In genomic region chr16:25315090-25315489, GRCm38 (mm10) we compare ENCODE assay signal across 20 mouse cellular contexts. TPM values are rescaled to one million over a fixed set of nuclear protein-coding genes. Genes with fewer than 3 reads are reported as not detected.
DNase-seq lines count a peak whose midpoint lies in the region; ATAC-seq and TF ChIP-seq lines count a peak whose summit lies in the region.
"Had no signal": no experiment of that assay in that cellular context is flagged by ENCODE, and none has a peak within 500 bp of the region (broad histone marks: within the 10 kb centered on the region; RNA-seq: fewer than 3 reads in every experiment).

No protein-coding gene starts in this region.

- no peaks in the 10 kb centered on the region for H3K27me3 ChIP-seq in hindbrain, postnatal 0 days (ENCODE audit: insufficient read depth, low read length)
- H3K27me3 ChIP-seq: limb, embryonic 15.5 days had no signal

- no peaks in the 10 kb centered on the region for H3K9me3 ChIP-seq in hindbrain, postnatal 0 days (ENCODE audit: low read length)
- H3K9me3 ChIP-seq: limb, embryonic 15.5 days had no signal

- no peak overlapping the region for H3K9ac ChIP-seq in hindbrain, postnatal 0 days (replicated peaks; ENCODE audit: low read length)
- H3K9ac ChIP-seq: limb, embryonic 15.5 days had no signal

- TF ChIP-seq CTCF in hindbrain, postnatal 0 days (IDR thresholded peaks at IDR 0.05; ENCODE audit: low read depth), result no peak

- intact Hi-C loops in gastrocnemius, postnatal 36 days (cut with DNase I), result no loop called here

- H3K4me3 ChIP-seq in hindbrain, postnatal 0 days (ENCODE audit: low read length), result no peak overlapping the region
- H3K4me3 ChIP-seq: limb, embryonic 15.5 days had no signal

- H3K36me3 ChIP-seq in hindbrain, postnatal 0 days (ENCODE audit: insufficient read depth, low read length), result no peaks in the 10 kb centered on the region
- H3K36me3 ChIP-seq: limb, embryonic 15.5 days had no signal

- no peak overlapping the region for H3K4me2 ChIP-seq in hindbrain, postnatal 0 days (ENCODE audit: low read depth, low read length)
- H3K4me2 ChIP-seq: limb, embryonic 15.5 days had no signal

- no peak overlapping the region for H3K27ac ChIP-seq in hindbrain, postnatal 0 days
- H3K27ac ChIP-seq: limb, embryonic 15.5 days had no signal

- 84% methylated on average over 3 of the region's 3 CpGs for WGBS in hindbrain, postnatal 0 days

- no peak for ATAC-seq in hindbrain, postnatal 0 days
- ATAC-seq: inflammation-experienced regulatory T-cells, adult 6 months had no signal

- DNase-seq in gastrocnemius, postnatal 25 days, result peak; percentile 11
- DNase-seq in gastrocnemius, postnatal 36 days, result no peak
- DNase-seq in layer of hippocampus, adult 9-11 months, result peak; percentile 15
- no peak for DNase-seq in layer of hippocampus, postnatal 25 days (ENCODE audit: extremely low spot score in 1 of 2, low spot score in 1 of 2)
- peak; percentile 26 for DNase-seq in adipocyte (ENCODE audit: low spot score)
- DNase-seq in ovary, postnatal 14 days (ENCODE audit: low spot score), result peak; percentile 17
- no peak for DNase-seq in spleen, postnatal 10 days (ENCODE audit: low spot score in 2 of 2)
- DNase-seq in hindbrain, postnatal 0 days (ENCODE audit: low spot score), result no peak
- DNase-seq: adrenal gland, postnatal 25 days; B cell, adult 2 months; cerebellum, adult 9-10 months; kidney, postnatal 10 days; right cerebral cortex, postnatal 4 days; thymus, postnatal 14 days had no signal

- no peaks in the 10 kb centered on the region for H3K4me1 ChIP-seq in hindbrain, postnatal 0 days (ENCODE audit: insufficient read depth, low read length)
- H3K4me1 ChIP-seq: limb, embryonic 15.5 days had no signal

RNA-seq across cellular contexts. Expression of gene Tprg, which starts 28.5 kb away (rescaled TPM):
- not detected for total RNA-seq in gastrocnemius, postnatal 25 days (2021)
- total RNA-seq in gastrocnemius, postnatal 36 days (2021), result not detected
- not detected for total RNA-seq in layer of hippocampus, postnatal 25 days (2021)
- total RNA-seq in hindbrain, postnatal 0 days (2014; rRNA removed), result 0.16 TPM in 1 of 2 replicates, not detected in the other
- polyA plus RNA-seq in hindbrain, postnatal 0 days (2015; fragmentation: Nextera tagmentation; extraction: Ambion mirVana), result 0.13 TPM in 1 of 2 replicates, not detected in the other
- total RNA-seq: adrenal gland, postnatal 25 days; heart, adult 18-20 months had no signal
- polyA plus RNA-seq: hindbrain, embryonic 11.5 days; liver, embryonic 16.5 days; neural tube, embryonic 11.5 days had no signal

Comparison
In these comparisons a context has a peak if more than half of its experiments do, and no peak if none do; other contexts are left out.
1. DNase-seq: peak in gastrocnemius, postnatal 25 days (single experiment), layer of hippocampus, adult 9-11 months (single experiment), adipocyte (single experiment) and ovary, postnatal 14 days (single experiment); none in gastrocnemius, postnatal 36 days (0 of 2), layer of hippocampus, postnatal 25 days (0 of 2), spleen, postnatal 10 days (0 of 2) and hindbrain, postnatal 0 days (single experiment).